Mouse (Mus musculus): ENCODE results near the gene Tsga10.

GRCm38 (mm10) chr1:37867056-37867455 lies 827 bp upstream of the Tsga10 start:
- peak; percentile 79 for TF ChIP-seq CTCF (IDR thresholded peaks at IDR 0.05)
- TF ChIP-seq POLR2A (IDR thresholded peaks at IDR 0.05; ENCODE audit: insufficient read depth, low read depth, low read length) = no peak
- TF ChIP-seq EP300 (IDR thresholded peaks at IDR 0.05; ENCODE audit: insufficient read depth, low read depth, low read length) = no peak

Measured in heart, adult 2 months (tissue).